Mouse (Mus musculus) lung, postnatal 0 days (tissue): ENCODE data around the gene Oprm1.

Experiments used
- CTCF ChIP-seq: IDR thresholded peaks from 2 replicates; pipeline ENCODE4 v1.5.1; 2016; ENCODE audit warnings: antibody characterized with exemption, mild to moderate bottlenecking
- EP300 ChIP-seq: IDR thresholded peaks from 2 replicates; pipeline ENCODE4 v1.6.1; 2016; ENCODE audit warnings: antibody characterized with exemption, mild to moderate bottlenecking, control low read depth

- no peak for TF ChIP-seq CTCF
- TF ChIP-seq EP300, result no peak
These were observed 131.4 kb downstream of the Oprm1 start for GRCm38 (mm10) chr10:6889640-6890245.
